ENCODE assay signal across 20 mouse cellular contexts in the genomic region with DNA sequence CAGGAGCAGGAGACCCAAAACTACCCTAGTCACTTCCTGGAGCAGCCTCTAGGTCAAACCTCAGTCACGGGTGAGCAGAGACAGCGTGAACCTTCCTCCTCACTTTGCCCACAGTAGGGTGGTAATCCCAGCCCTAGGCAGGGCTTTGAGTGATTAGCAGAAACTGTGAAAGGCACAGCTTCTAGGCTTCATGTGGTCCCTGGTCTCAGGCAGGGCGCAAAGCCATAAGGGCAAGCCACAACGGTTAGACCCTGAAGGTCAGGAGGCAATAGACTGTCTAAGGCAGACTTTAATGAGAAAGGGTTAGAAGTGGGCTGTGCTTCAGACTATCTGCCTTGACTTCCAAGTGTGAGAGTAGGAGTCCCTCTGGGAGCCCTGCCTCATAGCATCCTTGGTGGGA.
"Had no signal": no experiment of that assay in that cellular context is flagged by ENCODE, and none has a peak within 500 bp of the region (broad histone marks: within the 10 kb centered on the region; RNA-seq: fewer than 3 reads in every experiment).

No protein-coding gene starts in this region.

- H3K4me2 ChIP-seq: limb, embryonic 13.5 days; liver, embryonic 13.5 days; lung, embryonic 14.5 days; neural tube, embryonic 12.5 days; stomach, embryonic 15.5 days had no signal

- H3K27me3 ChIP-seq: limb, embryonic 13.5 days; liver, embryonic 13.5 days; megakaryocyte, embryonic 14.5 days; neural tube, embryonic 12.5 days; stomach, embryonic 15.5 days had no signal

- H3K27ac ChIP-seq: kidney, postnatal 0 days; layer of hippocampus, adult 2 months; limb, embryonic 10.5 days; limb, embryonic 13.5 days; liver, embryonic 13.5 days; midbrain, embryonic 10.5 days; neural tube, embryonic 12.5 days; stomach, embryonic 15.5 days had no signal

- H3K4me3 ChIP-seq: layer of hippocampus, adult 2 months; limb, embryonic 10.5 days; limb, embryonic 13.5 days; liver, embryonic 13.5 days; megakaryocyte, embryonic 14.5 days; midbrain, embryonic 10.5 days; neural tube, embryonic 12.5 days; stomach, embryonic 15.5 days had no signal

- DNase-seq: kidney, adult 2 months; kidney, postnatal 25 days; layer of hippocampus, adult 9-11 months; liver, embryonic 13.5 days; lung, embryonic 14.5 days; midbrain, embryonic 14.5 days; right cerebral cortex, adult 18-20 months; right cerebral cortex, postnatal 14 days; right cerebral cortex, postnatal 4 days; thymus, adult 18-20 months; thymus, postnatal 36 days had no signal

- ATAC-seq: lung, postnatal 0 days had no signal

- H3K9ac ChIP-seq: liver, embryonic 13.5 days; lung, embryonic 14.5 days; neural tube, embryonic 12.5 days; stomach, embryonic 15.5 days had no signal

- H3K9me3 ChIP-seq: limb, embryonic 10.5 days; limb, embryonic 13.5 days; liver, embryonic 13.5 days; megakaryocyte, embryonic 14.5 days; midbrain, embryonic 10.5 days; neural tube, embryonic 12.5 days; stomach, embryonic 15.5 days had no signal
